Mouse (Mus musculus): ENCODE results near the gene Ldhal6b. TPM values are rescaled to one million over a fixed set of nuclear protein-coding genes. Genes with fewer than 3 reads are reported as not detected.

Ldhal6b gene
- 0.45 and 1.5 TPM in 2 replicates for total RNA-seq (2023)

GRCm38 (mm10) chr17:5418545-5418944, at the start of gene Ldhal6b:
Gene Ldhal6b, minus strand, starts transcription at chr17:5418767.

GRCm38 (mm10) chr17:5440159-5440971, 21.8 kb upstream of the Ldhal6b start, which contains the start of gene Tmem242:
Gene Tmem242, minus strand, starts transcription at chr17:5440259.

Other genes starting within 250 kb of the Ldhal6b start
- gene Tmem242, start 21.5 kb upstream of the Ldhal6b start, total RNA-seq (2023): 24.1 and 27.0 TPM in 2 replicates
- gene Zdhhc14, start 73.8 kb upstream of the Ldhal6b start, total RNA-seq (2023): 2.5 and 2.7 TPM in 2 replicates

Data from neutrophil, adult 65 days (primary cell).